Mouse (Mus musculus) fat pad, adult 2 months (tissue): ENCODE measurements at regions not wholly inside any gene's neighbourhood (a gene's known extent, or its start where the extent isn't known, plus 50 kb on each side); places are given as distances from the start of the nearest gene placed in this dataset.

Experiments used
- DNase-seq: peaks from one replicate; pipeline ENCODE4 v3.0.0-alpha.2; 2011; ENCODE audit warnings: low read depth, low spot score; ENCODE audit errors: extremely low read depth

DNA sequence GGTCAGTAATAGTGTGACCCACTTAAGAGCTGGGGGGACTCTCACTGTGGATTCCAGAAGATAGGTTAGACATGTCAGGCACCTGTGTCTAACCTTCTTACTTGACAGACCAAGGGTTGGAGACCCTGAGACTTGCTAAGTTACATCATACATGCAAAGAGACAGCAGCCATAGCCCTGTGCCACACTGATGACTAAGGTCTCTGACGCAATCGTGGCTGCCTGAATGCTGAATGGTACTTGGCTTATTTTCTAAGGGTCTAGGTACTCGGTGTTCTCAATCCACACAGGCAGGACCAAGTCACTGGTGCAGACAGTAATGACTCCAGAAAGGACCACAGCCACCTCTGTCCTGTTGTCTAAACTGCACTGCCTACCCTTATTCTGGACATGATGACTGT, 147.8 kb upstream of the Mdm1 start:
- no peak for DNase-seq

DNA sequence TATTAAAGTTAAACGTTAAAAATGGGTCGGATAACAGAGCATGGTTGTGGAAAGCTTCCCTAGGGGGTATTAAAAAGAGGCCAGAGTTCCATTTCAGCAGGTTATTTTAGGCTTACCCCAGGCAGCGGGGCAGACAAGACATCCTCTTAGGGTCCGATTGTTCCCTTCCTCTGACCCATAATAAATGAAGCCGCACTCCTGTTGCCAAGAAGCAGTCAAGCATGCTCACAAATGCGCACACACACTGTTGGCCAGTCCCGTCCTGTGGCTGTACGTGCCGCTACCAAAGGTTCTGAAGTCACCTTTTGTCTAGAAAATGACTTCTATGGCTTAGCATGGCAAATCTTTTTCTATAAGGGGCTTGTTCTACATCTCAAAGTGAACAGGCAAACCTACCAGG, 146.8 kb upstream of the Mdm1 start:
- no peak for DNase-seq

DNA sequence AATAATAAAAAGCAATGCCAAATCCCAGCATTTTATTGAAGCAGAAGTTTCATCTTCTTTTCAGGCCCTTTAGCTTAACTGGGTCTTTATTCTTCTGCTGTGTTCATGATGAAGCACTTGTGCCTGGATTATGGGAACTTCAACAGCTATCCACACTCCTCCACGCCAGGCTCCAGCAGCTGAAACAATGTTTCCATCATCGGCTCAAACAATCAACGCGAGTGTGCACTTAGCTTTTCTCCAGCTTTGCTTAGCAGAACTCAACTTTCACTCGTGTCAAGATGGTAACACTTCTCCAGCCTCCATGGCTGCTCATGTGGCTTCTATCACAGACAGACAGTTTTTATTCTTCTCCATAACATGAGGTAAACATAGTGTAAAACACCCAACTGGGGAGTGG, 143.8 kb upstream of the Mdm1 start:
- no peak for DNase-seq

DNA sequence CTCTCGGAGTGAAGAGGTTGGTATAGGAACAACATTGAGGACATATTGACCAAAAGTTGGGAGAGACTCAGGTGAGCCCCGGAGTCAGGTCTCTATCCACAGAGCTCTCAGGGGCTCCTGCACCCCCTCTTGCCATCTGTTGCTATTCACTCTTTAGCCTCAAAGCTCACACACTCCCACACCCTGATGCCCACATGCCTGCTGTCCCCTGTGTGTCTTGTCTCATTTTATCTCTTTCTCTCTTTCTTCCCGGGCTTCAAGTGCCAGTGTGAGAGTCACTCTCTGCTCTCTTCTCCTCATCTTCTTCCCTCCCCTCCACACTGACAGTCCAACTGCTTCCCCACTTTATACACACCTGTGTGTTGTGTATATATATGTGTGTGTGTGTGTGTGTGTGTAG, 141.0 kb upstream of the Mdm1 start:
- DNase-seq, result no peak

DNA sequence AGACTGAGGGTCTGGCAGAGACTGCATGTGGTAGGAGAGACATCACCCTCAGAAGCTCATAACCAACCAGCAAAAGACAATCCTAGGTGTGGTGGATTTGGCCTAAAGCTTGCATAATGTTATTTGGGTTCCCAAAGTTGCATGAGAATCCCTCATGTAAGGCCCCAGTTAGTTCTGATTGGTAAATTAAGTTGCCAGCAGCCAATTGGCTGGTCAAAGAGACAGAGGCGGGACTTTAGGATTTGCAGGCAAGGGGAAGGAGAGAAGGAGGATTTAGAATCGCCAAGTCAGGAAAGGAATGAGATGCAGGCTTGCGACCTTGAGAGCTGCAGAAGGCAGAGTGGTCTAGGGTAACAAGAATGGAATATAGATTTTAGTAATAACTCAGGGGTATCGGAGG, 140.1 kb upstream of the Mdm1 start:
- no peak for DNase-seq

DNA sequence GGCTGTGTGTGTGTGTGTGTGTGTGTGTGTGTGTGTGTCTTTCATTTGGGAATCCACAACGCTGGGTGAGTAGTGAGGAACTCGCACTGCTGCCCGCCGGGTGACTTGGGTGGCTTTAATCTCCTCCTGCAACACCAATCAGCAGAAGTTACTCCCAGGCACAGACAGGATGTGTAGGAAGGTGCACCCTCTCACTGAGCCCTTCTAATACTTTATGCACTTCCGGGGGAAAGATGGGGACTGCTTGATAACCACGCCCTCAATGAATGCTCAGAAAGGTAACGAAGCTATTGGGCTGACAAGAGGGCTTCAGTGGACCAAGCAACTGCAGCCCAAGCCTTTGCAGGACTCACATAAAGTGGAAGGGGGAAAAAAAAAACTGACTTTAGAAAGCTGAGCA, 139.6 kb upstream of the Mdm1 start:
- DNase-seq, result no peak

DNA sequence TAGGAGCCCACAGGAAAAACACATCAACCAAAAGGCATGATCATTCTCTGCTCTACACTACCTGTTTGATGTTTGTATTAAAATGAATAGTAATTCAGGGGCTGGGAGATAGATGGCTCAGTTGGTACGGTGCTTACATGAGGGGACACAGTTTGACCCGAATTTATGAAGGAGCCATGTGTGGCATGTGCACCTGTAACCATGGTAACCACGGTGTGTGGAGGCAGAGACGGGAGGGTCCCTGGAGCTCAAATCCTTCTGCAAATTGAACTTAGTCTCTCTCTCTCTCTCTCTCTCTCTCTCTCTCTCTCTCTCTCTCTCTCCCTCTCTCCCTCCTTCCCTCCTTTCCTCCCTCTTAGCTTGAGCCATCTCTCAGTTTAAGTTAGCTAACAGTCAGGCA, 139.1 kb upstream of the Mdm1 start:
- DNase-seq, result no peak

DNA sequence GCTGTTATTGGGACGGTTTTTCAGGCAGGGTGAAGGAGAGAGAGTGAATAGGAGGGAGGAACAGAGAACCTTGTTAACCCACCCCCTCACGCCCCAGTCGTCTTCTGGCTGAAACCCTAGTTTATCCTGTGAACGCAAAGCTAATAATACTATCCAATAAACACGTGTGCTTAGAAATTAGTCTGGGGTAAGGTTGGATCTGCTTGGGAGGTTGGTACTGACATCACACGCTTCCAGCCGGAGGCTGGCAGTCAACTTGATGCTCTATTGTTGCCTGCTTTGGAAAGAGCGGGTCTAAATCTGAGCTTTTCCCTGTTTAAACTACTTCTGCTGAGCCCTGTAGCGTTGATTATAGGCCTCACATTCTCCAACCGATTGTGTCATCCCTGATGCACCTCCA, 138.4 kb upstream of the Mdm1 start:
- DNase-seq, result no peak

DNA sequence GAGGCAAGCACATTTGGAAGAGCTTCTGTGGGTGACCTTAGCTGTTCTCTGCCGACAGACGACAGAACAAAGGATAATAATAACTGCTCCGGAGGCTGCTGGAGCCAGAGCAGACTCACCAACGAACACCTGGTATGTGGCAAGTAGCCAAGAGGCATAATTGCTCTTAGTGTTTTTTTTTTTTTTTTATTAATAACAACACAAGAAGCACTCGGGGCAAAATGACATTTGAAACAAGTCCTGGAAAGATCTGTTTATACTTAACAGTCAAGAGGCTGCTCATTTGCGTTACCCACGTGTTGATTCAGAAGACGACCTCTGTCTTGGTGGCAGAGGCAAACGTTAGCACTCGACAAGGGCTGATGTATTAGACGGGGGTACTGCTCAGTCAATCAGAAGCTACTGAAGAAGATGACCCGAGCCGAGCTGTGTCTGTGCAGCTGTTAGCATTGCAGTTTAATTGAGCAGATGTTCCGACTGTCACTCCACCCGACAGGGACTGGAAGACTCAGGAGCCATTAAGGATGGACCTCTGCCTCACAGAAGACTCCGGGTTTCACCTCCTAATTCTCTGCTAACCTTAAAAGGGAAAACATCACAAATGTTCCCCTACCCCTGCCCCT, 137.8 kb upstream of the Mdm1 start:
- no peak for DNase-seq

DNA sequence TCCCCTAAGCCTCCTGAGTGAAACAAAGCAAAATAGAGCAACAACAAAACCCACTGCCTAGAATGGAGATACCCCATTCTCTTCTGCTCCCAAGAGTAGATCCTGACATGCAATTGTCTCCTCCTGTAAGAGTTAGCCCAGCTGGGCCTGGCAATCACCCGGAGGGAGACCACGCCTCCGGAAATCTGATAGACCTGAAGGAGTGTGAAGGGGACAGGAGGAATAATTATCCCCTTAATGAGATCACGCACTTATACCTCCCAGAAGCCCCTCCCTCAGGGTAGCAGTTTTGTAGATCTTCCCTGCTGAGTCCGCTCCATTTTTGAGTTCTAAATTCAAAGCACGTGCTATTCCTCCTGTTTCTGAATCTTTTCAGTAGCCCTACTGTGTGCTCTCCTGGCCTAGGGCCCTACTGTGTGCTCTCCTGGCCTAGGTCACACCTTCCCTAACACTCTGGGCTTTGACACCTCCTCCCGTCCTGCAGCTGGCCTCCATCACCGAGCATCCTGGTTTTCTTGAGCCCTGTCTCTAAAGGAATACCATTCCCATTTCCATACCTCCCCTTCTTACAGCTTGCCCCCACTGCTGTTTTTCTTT, 137.2 kb upstream of the Mdm1 start:
- DNase-seq, result no peak

DNA sequence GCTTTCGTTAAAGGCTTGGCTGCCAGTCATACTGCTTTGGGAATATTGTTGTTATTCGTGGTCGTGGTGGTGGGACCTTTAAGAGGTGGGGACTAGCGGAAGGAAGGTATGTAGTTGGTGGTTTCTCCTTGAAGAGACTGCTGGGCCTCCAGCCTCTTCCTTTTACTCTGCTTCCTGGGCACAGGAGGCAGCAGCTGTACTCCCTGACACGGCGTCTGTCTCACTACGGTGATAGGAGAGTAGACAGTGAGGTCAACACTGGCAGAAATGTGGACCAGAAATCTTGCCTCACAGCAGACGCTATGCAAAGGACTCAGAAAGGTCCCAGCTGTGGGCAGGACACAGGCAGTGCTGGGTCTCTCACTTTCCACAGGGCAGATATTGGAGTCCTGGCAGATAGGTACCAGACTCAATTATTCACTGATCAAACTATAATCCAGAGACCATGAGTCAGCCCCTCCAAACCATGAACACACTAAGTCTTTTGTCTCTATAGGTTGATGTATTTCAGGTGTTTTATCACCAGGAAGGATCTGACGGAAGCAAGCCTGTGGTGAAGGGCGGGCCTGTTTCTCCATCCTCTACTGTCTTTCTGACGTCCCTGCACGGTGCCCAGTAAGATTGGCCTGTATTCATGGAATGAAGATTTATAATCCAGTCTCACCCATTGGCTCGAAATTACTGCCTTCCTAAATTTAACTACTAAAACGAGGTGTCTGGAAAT, 134.6 kb upstream of the Mdm1 start:
- DNase-seq, result no peak

DNA sequence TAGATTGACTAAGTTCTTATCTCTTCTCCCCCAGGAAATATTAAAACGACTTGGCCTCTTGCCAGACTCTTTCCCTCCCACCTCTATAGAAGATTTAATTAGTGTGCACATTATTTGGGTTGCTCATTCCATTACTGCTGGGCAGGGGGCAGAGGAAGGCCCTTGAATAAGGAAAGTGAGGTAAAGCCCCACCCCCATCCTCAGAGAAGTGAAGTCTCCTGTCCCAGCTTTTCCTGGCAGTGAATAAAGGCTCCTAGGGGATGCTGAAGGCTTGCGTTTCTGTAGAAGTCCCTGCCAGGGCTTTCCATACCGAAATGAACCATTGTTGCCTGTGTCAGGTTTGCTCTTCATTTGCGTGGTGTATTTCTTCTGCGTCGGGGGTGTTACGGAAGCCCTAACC, 133.8 kb upstream of the Mdm1 start:
- no peak for DNase-seq

DNA sequence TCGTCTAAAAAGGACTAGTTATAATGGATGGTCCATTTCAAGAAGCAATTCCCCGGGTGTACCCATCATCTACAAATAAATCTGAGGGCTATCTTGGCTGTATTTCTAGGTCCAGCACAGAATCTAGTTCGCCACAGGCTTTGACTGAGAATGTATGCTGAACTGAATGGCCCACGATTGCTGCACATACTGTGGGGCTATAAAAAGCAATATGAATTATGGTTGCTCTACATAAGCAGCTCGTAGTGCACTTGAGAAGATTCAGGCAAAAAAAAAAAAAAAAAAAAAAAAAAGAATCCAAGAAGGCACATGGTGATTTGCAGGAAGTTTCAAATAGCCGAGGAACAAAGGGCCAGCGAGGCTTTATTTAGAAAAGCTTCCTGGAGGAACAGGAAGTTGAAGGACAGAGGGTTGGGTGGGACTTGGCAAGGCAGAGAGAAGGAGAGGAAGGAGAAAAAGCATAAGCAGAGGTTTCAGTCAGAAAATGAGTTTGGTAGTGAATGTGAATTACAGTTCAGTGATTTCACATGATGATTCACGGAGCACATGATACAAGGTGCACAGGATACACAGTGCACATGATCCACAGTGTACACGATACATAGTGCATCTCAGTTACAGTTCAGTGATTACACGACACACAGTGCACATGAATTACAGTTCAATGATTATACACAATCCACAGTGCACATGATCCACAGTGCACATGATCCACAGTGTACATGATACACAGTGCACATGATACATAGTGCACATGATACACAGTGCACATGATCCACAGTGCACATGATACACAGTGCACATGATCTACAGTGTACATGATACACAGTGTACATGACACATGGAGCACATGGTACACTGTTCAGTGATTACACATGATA, 129.7 kb upstream of the Mdm1 start:
- no peak for DNase-seq

DNA sequence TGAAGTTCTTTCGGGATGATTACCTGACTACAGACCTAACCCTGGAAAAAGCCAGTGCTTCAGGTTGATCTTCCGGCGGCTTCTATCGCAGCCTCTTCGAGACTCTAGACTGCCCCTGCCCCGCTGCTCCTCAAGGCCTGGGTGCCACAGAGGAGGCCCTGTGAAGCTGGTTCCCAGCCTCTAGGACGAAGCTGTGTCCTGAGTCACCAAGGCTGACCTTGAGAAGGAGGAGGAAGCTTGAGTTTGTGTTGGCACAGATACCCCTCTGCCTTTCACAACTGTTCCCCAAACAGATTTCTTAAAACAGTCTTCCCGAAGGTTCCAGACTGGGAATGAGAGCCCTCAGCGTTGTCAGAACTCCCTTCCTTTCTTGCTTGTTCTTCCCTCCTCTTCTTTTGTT, 112.8 kb upstream of the Mdm1 start:
- DNase-seq, result no peak

DNA sequence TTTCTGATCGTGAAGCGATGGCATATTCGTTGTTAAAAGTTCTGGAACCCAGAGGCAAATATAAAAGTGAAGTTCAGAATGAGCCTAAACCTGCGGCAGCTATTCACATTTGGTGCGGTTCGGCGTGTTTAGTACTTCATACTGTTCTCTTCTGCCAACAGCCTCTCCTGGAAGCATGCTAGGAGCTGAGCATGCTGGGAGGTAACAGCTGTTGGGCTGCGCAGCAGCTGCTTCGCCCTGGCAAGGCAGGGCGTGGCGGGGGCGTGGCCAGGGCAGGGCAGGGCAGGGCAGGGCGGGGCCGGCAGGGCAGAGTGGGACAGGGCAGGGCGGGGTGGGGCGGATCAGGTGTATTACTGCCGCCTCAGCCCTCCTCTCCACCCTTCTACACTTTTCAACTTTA, 107.2 kb upstream of the Mdm1 start:
- no peak for DNase-seq

DNA sequence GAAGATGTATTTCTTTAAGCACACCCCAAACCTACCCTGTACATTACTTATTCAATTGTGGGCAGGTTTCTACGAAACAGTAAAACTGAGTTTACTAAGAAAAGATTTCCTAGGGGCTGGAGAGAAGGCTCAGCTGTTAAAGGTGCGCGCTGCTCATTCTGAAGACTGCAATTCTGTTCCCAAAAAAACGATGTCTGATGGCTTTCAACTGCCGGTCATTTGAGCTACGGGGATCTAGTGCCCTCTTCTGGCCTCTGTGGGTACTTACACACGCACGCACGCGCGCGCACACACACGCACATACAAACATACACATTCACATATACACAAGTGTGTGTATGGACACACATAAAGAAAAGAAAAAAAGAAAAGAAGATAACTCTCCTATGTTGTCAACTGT, 106.6 kb upstream of the Mdm1 start:
- DNase-seq, result no peak

DNA sequence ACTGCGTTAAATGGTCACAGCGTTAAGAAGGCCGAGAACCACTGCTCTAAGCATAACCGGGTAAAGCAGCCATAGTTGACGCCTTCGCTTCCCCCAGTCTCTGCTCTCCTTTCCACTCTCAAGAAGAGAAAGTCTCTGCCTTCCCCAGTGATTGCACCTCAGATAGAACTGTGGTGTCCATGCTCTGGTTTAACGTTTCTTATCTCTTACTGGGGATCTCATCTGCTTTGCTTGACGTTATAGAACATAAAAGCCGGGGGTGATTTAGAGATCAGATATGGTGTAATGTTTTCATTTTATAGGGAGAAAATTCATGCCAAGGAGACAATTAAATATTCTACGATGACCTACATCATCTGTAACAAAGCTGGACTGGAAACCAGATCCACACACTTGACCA, 103.1 kb upstream of the Mdm1 start:
- DNase-seq, result no peak

DNA sequence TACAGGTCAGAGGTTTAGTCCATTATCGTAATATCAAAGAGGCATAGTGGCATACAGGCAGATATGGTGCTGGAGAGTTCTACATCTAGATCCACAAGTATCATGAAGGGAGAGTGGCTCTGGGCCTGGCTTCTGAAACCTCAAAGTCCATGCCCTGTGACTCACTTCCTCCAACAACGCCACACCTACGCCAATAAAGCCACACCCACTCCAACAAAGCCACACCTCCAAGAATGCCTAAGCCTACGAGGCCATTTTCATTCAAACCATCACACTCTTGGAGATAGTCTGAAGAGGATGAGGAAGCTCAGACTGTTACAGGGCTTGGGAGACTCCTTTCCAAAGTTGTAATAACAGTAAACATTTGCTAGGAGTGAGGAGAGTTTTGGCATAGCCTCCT, 102.6 kb upstream of the Mdm1 start:
- no peak for DNase-seq

DNA sequence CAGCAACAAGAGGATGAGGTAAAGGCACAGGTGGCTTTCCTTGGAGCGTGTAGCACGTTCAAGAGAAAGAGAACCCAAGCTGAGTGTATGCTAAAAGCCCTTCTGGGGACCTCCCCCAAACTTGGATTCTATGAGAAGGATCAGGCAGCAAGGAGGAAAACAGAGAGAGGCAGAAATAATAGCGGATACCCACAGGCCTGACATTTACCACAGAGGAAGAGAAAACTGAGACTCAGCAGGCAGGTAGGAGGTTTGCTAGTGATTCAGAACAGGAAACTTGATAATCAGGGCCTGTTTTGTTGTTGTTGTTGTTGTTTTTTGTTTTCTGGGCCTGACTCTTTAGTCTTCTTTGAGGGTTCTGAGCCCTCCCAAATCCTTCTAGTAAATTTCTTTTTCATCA, 100.5 kb upstream of the Mdm1 start:
- no peak for DNase-seq

DNA sequence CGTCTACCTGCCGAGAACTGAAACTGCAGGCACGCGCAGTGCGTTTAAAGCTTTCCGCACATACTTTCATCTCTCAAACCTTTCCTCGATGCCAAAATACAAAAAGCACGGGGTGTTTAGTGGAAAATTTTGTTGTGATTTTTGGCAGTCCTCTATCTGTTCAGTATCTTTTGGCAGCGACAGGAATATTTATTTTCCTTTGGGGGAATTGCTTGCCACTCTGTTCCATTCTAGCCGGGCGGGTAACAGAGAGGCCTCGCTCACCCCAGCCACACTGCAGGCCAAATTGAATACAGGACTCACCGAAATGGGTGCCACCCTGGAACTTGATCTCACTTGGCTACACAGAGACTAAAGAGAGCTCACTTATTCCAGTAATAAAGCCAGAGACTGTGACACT, 97.8 kb upstream of the Mdm1 start:
- DNase-seq, result no peak

DNA sequence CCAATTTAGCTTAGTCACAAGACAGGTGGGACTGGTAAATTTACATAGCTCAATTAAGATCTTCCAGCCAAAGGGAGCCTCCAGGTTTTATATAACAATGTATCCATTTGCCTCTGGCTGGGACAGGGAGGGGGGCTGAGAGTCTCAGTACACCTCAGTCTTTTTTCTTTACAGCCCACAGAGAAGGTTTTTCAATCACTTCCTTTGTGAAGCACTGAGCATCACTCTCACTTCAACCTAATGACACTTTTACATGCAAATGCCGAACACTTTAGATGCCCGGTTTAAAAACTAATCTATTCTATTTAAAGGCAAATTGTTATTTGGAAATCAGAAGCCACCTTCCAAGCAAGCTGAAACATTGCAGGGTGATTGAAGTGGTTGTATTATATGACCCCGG, 96.8 kb upstream of the Mdm1 start:
- no peak for DNase-seq

DNA sequence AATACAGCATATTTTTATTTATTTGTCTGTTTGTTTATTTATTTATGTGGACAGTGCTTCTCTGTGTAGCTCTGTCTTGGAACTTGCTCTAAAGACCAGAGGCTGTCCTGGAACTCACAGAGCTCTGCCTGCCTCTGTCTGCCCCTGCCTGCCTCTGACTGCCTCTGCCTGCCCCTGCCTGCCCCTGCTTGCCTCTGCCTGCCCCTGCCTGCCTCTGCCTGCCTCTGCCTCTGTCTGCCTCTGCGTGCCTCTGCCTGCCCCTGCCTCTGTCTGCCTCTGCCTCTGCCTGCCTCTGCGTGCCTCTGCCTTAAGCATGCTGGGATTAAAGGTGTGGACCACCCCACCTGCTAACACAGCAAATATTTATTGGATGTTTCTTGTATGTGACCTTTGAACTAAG, 96.2 kb upstream of the Mdm1 start:
- no peak for DNase-seq
